Mouse (Mus musculus) intestine, postnatal 0 days (tissue): ENCODE measurements at regions not wholly inside any gene's neighbourhood (a gene's known extent, or its start where the extent isn't known, plus 50 kb on each side); places are given as distances from the start of the nearest gene placed in this dataset.
"Not testable (repeated sequence)": the region's sequence is repeated elsewhere in the genome, so short reads cannot be mapped to it uniquely, and the experiment has no call there.

Experiments used
- ATAC-seq: fragments of 200-750 bp; cut with Nextera tagmentation; 2 replicates; pipeline ENCODE4 v1.8.0; 2017; ENCODE audit warnings: mild to moderate bottlenecking, moderate TSS enrichment, moderate library complexity
- H3K27ac ChIP-seq: fragments of 300-500 bp; sonication (generic); 2 replicates; pipeline ENCODE4 v1.5.1; 2014; ENCODE audit warnings: mild to moderate bottlenecking, low read depth, low read length, moderate library complexity
- H3K27me3 ChIP-seq: fragments of 300-500 bp; sonication (generic); replicated peaks from 2 replicates; pipeline ENCODE4 v1.6.1; 2014; ENCODE audit warnings: low read length, mixed read lengths; ENCODE audit not compliant: control insufficient read depth, insufficient read depth
- H3K36me3 ChIP-seq: fragments of 300-500 bp; sonication (generic); 2 replicates; pipeline ENCODE4 v1.6.1; 2014; ENCODE audit warnings: mild to moderate bottlenecking, moderate library complexity; ENCODE audit not compliant: control insufficient read depth, insufficient read depth
- H3K4me1 ChIP-seq: fragments of 300-500 bp; sonication (generic); replicated peaks from 2 replicates; pipeline ENCODE4 v1.6.1; 2014; ENCODE audit warnings: antibody characterized with exemption, low read length, mixed read lengths; ENCODE audit not compliant: control insufficient read depth, insufficient read depth
- H3K4me2 ChIP-seq: fragments of 300-500 bp; sonication (generic); replicated peaks from 2 replicates; pipeline ENCODE4 v1.6.1; 2014; ENCODE audit warnings: low read depth, mild to moderate bottlenecking, moderate library complexity
- H3K4me3 ChIP-seq: fragments of 300-500 bp; sonication (generic); 2 replicates; pipeline ENCODE4 v1.5.1; 2014; ENCODE audit warnings: low read depth, low read length
- H3K9ac ChIP-seq: fragments of 300-500 bp; sonication (generic); 2 replicates; pipeline ENCODE4 v1.6.1; 2014; ENCODE audit warnings: mild to moderate bottlenecking, low read depth, low read length
- H3K9me3 ChIP-seq: fragments of 300-500 bp; sonication (generic); 2 replicates; pipeline ENCODE4 v1.6.1; 2016; ENCODE audit warnings: mixed run types; ENCODE audit not compliant: control insufficient read depth
- CTCF ChIP-seq: sonication (generic); IDR thresholded peaks from 2 replicates; pipeline ENCODE4 v1.5.1; 2016; ENCODE audit warnings: low read depth, mild to moderate bottlenecking, control low read depth, antibody characterized with exemption, moderate library complexity
- WGBS: fragments of 180-500 bp; shearing (Covaris S2); extraction: QIAGEN DNeasy Blood & Tissue Kit; methylation state at CpG from one replicate; pipeline ENCODE4 v1.1.7; 2014; 5-methylcytosine and 5-hydroxymethylcytosine counted together

DNA sequence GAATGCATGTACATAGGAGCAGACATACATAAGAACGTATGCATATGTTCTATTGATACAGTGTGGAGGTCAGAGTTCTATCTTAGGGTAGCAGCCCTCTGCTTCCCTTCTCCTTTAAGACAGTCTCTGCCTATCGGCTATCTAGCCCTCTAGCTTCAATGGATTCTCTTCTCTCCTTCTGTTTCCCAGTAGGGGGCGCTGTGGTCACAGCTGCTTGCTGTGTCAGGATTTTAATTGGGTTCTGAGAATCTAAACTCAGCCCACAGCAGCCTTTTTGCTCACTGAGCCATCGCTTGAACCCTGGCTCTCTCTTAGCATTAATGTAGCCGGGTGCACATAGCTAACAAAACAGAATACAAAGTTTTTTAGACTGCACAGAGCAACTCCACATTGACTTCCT, 88.8 kb upstream of the Ttc29 start:
- 58% methylated on average over 5 of the region's 5 CpGs for WGBS
- no peaks in the 10 kb centered on the region for H3K27me3 ChIP-seq
- no peaks in the 10 kb centered on the region for H3K36me3 ChIP-seq
- H3K9me3 ChIP-seq: no peaks in the 10 kb centered on the region
- no peak overlapping the region for H3K4me2 ChIP-seq
- no peak overlapping the region for H3K4me3 ChIP-seq
- no peak for ATAC-seq
- H3K9ac ChIP-seq: no peak overlapping the region
- peak; percentile 77 for TF ChIP-seq CTCF
- no peaks in the 10 kb centered on the region for H3K4me1 ChIP-seq
- no peak overlapping the region for H3K27ac ChIP-seq

DNA sequence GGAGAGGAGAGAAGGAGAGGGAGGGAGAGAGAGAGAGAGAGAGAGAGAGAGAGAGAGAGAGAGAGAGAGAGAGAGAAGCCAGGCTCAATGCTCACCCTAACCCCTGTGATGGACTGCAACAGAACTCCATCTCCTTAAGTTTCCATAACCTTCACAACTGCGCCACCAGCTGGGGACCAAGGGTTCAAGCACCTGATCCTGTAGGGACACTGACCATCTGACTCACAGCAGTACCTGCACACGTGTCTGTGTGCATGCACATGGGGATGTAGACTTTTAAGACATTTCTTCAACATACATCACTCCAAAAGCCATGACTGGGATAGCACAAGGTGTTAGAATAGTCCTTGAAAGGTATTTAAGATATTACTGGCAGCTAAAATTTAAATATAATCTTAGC, 85.2 kb upstream of the Ttc29 start:
- no peak overlapping the region for H3K9ac ChIP-seq
- no peak overlapping the region for H3K4me3 ChIP-seq
- no peaks in the 10 kb centered on the region for H3K36me3 ChIP-seq
- WGBS: 15% methylated on average over 2 of the region's 2 CpGs
- peak; percentile 67 for TF ChIP-seq CTCF
- no peaks in the 10 kb centered on the region for H3K27me3 ChIP-seq
- no peaks in the 10 kb centered on the region for H3K9me3 ChIP-seq
- H3K27ac ChIP-seq: no peak overlapping the region
- H3K4me2 ChIP-seq: no peak overlapping the region
- no peak for ATAC-seq
- no peaks in the 10 kb centered on the region for H3K4me1 ChIP-seq

- no peak overlapping the region for H3K4me2 ChIP-seq
- TF ChIP-seq CTCF: no peak
- no peaks in the 10 kb centered on the region for H3K9me3 ChIP-seq
- no peaks in the 10 kb centered on the region for H3K36me3 ChIP-seq
- no peaks in the 10 kb centered on the region for H3K4me1 ChIP-seq
- no peaks in the 10 kb centered on the region for H3K27me3 ChIP-seq
- no peak for ATAC-seq
- no peak overlapping the region for H3K9ac ChIP-seq
- no peak overlapping the region for H3K4me3 ChIP-seq
- 75% methylated on average over 5 of the region's 5 CpGs for WGBS
- H3K27ac ChIP-seq: no peak overlapping the region
Measured at GRCm38 (mm10) chr8:78129061-78129460, 84.0 kb upstream of the Ttc29 start.

DNA sequence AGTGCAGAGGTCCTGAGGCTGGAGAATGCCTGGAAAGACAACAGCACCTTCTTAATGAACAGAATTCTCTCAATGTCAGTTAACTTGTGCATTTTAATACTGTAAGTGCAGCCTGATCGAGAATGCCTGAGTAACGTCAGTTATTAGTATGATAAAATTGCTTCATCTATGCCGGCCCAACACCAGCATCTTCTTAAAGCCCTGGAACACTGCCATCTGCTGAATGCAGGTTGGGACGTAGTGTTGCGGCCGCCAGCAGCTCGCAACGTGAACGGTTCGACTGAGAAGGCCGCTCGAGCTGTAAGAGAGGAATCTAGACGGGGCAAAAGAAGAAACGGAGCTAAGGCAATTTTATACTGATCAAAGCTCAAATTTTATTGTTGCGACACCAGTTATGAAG, 73.6 kb upstream of the Ttc29 start:
- H3K9me3 ChIP-seq, H3K4me3 ChIP-seq, H3K4me1 ChIP-seq, ATAC-seq, H3K36me3 ChIP-seq, H3K27ac ChIP-seq, H3K9ac ChIP-seq, H3K4me2 ChIP-seq, H3K27me3 ChIP-seq: not testable (repeated sequence)
- 52% methylated on average over 12 of the region's 15 CpGs for WGBS

DNA sequence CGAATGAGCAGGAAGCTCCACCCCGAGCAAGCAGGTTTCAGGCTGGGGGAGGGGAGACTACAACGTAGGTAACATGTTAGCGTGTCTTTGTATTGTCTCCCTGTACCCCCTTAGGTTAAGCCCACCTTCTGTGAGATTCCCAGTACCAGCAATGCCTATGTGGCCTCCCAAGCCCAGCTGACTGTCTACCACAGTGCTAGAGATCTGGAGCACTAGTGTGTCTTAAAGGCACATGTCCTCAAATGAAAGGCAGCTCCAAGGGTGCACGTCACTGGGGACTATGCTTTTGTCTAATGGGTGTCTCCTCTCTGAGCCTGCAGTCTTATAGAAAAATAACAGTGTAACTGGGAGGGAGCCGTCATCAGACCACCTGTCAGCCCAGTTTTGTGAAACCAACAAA, 65.9 kb upstream of the Ttc29 start:
- ATAC-seq: no peak
- Histone ChIP-seq H3K27ac (no peak overlapping the region), H3K9me3 (no peaks in the 10 kb centered on the region), H3K27me3 (no peaks in the 10 kb centered on the region), H3K9ac (no peak overlapping the region), H3K4me3 (no peak overlapping the region), H3K36me3 (no peaks in the 10 kb centered on the region), H3K4me2 (no peak overlapping the region), H3K4me1 (no peaks in the 10 kb centered on the region)
- TF ChIP-seq CTCF: no peak
- 78% methylated on average over 6 of the region's 6 CpGs for WGBS

GRCm38 (mm10) chr8:78148006-78148405, 65.1 kb upstream of the Ttc29 start:
- 85% methylated on average over 2 of the region's 2 CpGs for WGBS
- no peak for ATAC-seq
- no peak overlapping the region for H3K27ac ChIP-seq
- H3K4me1 ChIP-seq: no peaks in the 10 kb centered on the region
- H3K4me3 ChIP-seq: no peak overlapping the region
- H3K9ac ChIP-seq: no peak overlapping the region
- no peaks in the 10 kb centered on the region for H3K36me3 ChIP-seq
- no peaks in the 10 kb centered on the region for H3K9me3 ChIP-seq
- no peak overlapping the region for H3K4me2 ChIP-seq
- H3K27me3 ChIP-seq: no peaks in the 10 kb centered on the region
- no peak for TF ChIP-seq CTCF

DNA sequence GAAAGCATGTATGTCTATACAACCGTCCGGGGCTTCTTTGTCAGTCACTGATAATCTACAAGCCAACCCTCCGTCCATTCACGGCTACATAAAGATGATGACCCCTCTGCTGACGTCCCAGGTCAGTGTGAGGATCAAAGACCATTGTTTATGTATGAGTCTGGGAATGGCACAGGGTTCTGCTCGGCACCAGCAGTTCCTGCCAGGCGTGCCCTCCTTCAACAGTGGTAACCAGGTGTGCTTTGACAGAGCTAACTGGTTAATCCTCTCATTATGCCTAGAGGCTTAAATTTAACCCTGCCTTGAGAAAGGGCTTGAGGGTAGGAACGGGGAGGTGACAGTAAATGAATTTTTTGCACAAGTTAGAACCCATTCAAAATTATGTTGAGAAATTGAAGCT, 58.2 kb upstream of the Ttc29 start:
- H3K4me1 ChIP-seq: no peaks in the 10 kb centered on the region
- no peaks in the 10 kb centered on the region for H3K27me3 ChIP-seq
- H3K4me2 ChIP-seq: no peak overlapping the region
- TF ChIP-seq CTCF: no peak
- no peaks in the 10 kb centered on the region for H3K36me3 ChIP-seq
- WGBS: 68% methylated on average over 8 of the region's 8 CpGs
- no peak overlapping the region for H3K9ac ChIP-seq
- no peak overlapping the region for H3K27ac ChIP-seq
- H3K4me3 ChIP-seq: no peak overlapping the region
- H3K9me3 ChIP-seq: no peaks in the 10 kb centered on the region
- no peak for ATAC-seq
